Mouse (Mus musculus): ENCODE measurements around the gene Agap3. TPM values are rescaled to one million over a fixed set of nuclear protein-coding genes. Genes with fewer than 3 reads are reported as not detected.
A peak's percentile ranks its signal among the peaks of the same experiment; 100 is the strongest.

Gene Agap3
- polyA plus RNA-seq (2015; fragmentation: Nextera tagmentation; extraction: Ambion mirVana) = 18.6 and 22.1 TPM in 2 replicates

DNA sequence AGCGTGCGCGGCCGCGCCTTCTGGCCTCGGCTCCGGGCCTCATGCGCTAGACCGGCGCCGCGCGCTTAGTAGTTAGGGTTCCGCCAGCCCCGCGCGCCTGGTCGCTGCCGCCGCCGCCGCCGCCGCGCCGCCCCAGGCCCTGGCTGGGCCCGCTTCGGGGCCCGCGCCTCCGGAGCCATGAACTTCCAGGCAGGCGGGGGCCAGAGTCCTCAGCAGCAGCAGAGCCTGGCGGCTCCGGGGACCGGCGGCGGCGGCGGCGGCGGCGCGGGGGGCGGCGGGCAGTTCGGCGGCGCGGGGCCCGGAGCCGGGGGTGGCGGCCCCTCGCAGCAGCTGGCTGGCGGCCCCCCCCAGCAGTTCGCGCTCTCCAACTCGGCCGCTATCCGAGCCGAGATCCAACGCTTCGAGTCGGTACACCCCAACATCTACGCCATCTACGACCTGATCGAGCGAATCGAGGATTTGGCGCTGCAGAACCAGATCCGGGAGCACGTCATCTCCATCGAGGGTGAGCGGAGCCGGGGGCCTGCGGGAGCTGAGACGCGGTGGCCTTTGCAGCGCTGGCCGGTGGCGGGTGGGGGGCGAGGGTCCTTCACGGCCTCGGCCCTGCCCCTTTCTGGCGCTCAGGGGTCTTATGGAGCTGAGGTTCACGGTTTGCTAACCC lies at the start of gene Agap3:
Agap3 (plus strand) TSS at position 148 of the 661 bp plus-strand sequence.
- ATAC-seq (ENCODE audit: low read depth) = peak; percentile 12; the same call in 1 of the 2 replicates
- Histone ChIP-seq H3K9ac (ENCODE audit: low read length) (peak within 1 kb of the TSS; percentile 94), H3K27ac (ENCODE audit: low read length) (peak within 1 kb of the TSS; percentile 94), H3K27me3 (ENCODE audit: control insufficient read depth, insufficient read depth, low read depth, low read length) (no peaks in the 10 kb centered on the region), H3K4me1 (replicated peaks; ENCODE audit: control insufficient read depth, insufficient read depth, low read length) (peaks cover 38% of the 10 kb centered on the region), H3K9me3 (ENCODE audit: control insufficient read depth, low read length) (no peaks in the 10 kb centered on the region), H3K36me3 (ENCODE audit: control insufficient read depth, insufficient read depth, low read length) (no peaks in the 10 kb centered on the region), H3K4me3 (ENCODE audit: low read length) (peak within 1 kb of the TSS; percentile 89), H3K4me2 (ENCODE audit: low read depth, low read length) (peak within 1 kb of the TSS; percentile 95)
- WGBS = 0% methylated on average over 35 of the region's 85 CpGs

GRCm38 (mm10) chr5:24404594-24405360 lies 47.2 kb upstream of the Agap3 start:
- no peaks in the 10 kb centered on the region for H3K9me3 ChIP-seq (ENCODE audit: control insufficient read depth, low read length)
- no peak overlapping the region for H3K9ac ChIP-seq (ENCODE audit: low read length)
- H3K4me1 ChIP-seq (replicated peaks; ENCODE audit: control insufficient read depth, insufficient read depth, low read length) = no peaks in the 10 kb centered on the region
- H3K36me3 ChIP-seq (ENCODE audit: control insufficient read depth, insufficient read depth, low read length) = peaks cover 9% of the 10 kb centered on the region
- 78% methylated on average over 6 of the region's 6 CpGs for WGBS
- no peak for ATAC-seq (ENCODE audit: low read depth)
- H3K27ac ChIP-seq (ENCODE audit: low read length) = no peak overlapping the region
- H3K4me3 ChIP-seq (ENCODE audit: low read length) = no peak overlapping the region
- H3K27me3 ChIP-seq (ENCODE audit: control insufficient read depth, insufficient read depth, low read depth, low read length) = no peaks in the 10 kb centered on the region
- H3K4me2 ChIP-seq (ENCODE audit: low read depth, low read length) = no peak overlapping the region

DNA sequence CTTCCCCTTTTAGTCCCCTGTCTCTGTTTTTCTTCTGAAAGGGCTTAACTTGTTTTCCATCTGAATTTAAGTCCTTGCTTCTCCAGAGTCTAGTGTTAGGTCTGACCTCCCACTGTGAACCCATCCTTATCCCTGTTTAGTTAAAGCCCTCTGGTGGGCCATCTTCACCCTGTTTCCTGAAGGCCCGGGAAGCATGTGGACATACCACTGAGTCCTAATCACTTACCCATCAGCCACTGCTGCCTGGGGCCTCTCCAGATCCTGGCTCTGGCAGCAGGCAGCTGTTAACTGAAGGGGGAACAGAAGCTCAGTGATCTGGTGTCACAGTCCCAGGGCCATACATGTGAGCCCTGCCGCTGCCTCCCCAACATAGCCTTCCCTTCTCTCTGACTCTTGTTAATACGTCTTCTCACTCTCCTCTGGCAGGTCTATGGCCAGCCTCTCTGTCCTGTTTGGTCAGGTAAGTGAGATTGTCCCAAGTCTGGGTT lies 46.5 kb upstream of the Agap3 start:
- peaks cover 9% of the 10 kb centered on the region for H3K36me3 ChIP-seq (ENCODE audit: control insufficient read depth, insufficient read depth, low read length)
- H3K4me1 ChIP-seq (replicated peaks; ENCODE audit: control insufficient read depth, insufficient read depth, low read length) = no peaks in the 10 kb centered on the region
- H3K9ac ChIP-seq (ENCODE audit: low read length) = no peak overlapping the region
- H3K27ac ChIP-seq (ENCODE audit: low read length) = no peak overlapping the region
- no peak overlapping the region for H3K4me2 ChIP-seq (ENCODE audit: low read depth, low read length)
- no peak overlapping the region for H3K4me3 ChIP-seq (ENCODE audit: low read length)
- H3K27me3 ChIP-seq (ENCODE audit: control insufficient read depth, insufficient read depth, low read depth, low read length) = no peaks in the 10 kb centered on the region
- H3K9me3 ChIP-seq (ENCODE audit: control insufficient read depth, low read length) = no peaks in the 10 kb centered on the region
- ATAC-seq (ENCODE audit: low read depth) = no peak
- 58% methylated on average over 3 of the region's 3 CpGs for WGBS

DNA sequence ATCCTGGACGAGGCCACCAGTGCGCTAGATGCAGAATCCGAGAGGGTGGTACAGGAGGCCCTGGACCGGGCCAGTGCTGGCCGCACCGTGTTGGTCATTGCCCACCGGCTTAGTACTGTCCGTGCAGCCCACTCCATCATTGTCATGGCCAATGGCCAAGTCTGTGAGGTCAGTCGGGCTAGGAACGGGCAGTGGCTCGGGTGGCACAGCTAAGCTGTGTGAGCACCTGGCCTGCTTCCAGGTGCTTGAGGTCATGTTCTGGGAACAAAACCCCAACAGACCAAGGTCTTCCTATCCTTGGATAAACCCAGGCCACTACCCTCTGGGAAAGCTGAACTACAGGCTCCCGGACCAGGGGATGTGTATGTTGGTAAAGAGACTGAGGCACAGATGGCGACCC lies 43.3 kb upstream of the Agap3 start:
- ATAC-seq (ENCODE audit: low read depth) = no peak
- Histone ChIP-seq H3K27ac (ENCODE audit: low read length) (no peak overlapping the region), H3K4me2 (ENCODE audit: low read depth, low read length) (no peak overlapping the region), H3K9ac (ENCODE audit: low read length) (no peak overlapping the region), H3K4me3 (ENCODE audit: low read length) (no peak overlapping the region), H3K9me3 (ENCODE audit: control insufficient read depth, low read length) (no peaks in the 10 kb centered on the region), H3K36me3 (ENCODE audit: control insufficient read depth, insufficient read depth, low read length) (peaks cover 3% of the 10 kb centered on the region; the same call in 1 of the 2 replicates), H3K27me3 (ENCODE audit: control insufficient read depth, insufficient read depth, low read depth, low read length) (no peaks in the 10 kb centered on the region), H3K4me1 (replicated peaks; ENCODE audit: control insufficient read depth, insufficient read depth, low read length) (no peaks in the 10 kb centered on the region)
- 82% methylated on average over 13 of the region's 13 CpGs for WGBS

GRCm38 (mm10) chr5:24409466-24409865 lies 42.5 kb upstream of the Agap3 start:
- no peak for ATAC-seq (ENCODE audit: low read depth)
- H3K27ac ChIP-seq (ENCODE audit: low read length) = no peak overlapping the region
- H3K4me3 ChIP-seq (ENCODE audit: low read length) = no peak overlapping the region
- H3K9ac ChIP-seq (ENCODE audit: low read length) = no peak overlapping the region
- H3K27me3 ChIP-seq (ENCODE audit: control insufficient read depth, insufficient read depth, low read depth, low read length) = no peaks in the 10 kb centered on the region
- WGBS = 72% methylated on average over 2 of the region's 2 CpGs
- H3K36me3 ChIP-seq (ENCODE audit: control insufficient read depth, insufficient read depth, low read length) = peaks cover 3% of the 10 kb centered on the region; the same call in 1 of the 2 replicates
- H3K9me3 ChIP-seq (ENCODE audit: control insufficient read depth, low read length) = no peaks in the 10 kb centered on the region
- H3K4me2 ChIP-seq (ENCODE audit: low read depth, low read length) = no peak overlapping the region
- H3K4me1 ChIP-seq (replicated peaks; ENCODE audit: control insufficient read depth, insufficient read depth, low read length) = no peaks in the 10 kb centered on the region

- Histone ChIP-seq H3K4me2 (ENCODE audit: low read depth, low read length) (no peak overlapping the region), H3K9ac (ENCODE audit: low read length) (no peak overlapping the region), H3K4me1 (replicated peaks; ENCODE audit: control insufficient read depth, insufficient read depth, low read length) (0 out of 2 replicates have a peak, but pooled peaks cover 4% of the 10 kb centered on the region), H3K27me3 (ENCODE audit: control insufficient read depth, insufficient read depth, low read depth, low read length) (no peaks in the 10 kb centered on the region), H3K27ac (ENCODE audit: low read length) (no peak overlapping the region), H3K36me3 (ENCODE audit: control insufficient read depth, insufficient read depth, low read length) (no peaks in the 10 kb centered on the region), H3K4me3 (ENCODE audit: low read length) (no peak overlapping the region), H3K9me3 (ENCODE audit: control insufficient read depth, low read length) (no peaks in the 10 kb centered on the region)
- WGBS = 81% methylated on average over 2 of the region's 2 CpGs
- no peak for ATAC-seq (ENCODE audit: low read depth)
These were observed 39.9 kb upstream of the Agap3 start for GRCm38 (mm10) chr5:24412063-24412462.

- Histone ChIP-seq H3K9me3 (ENCODE audit: control insufficient read depth, low read length) (no peaks in the 10 kb centered on the region), H3K9ac (ENCODE audit: low read length) (no peak within 1 kb of the TSS)
These were observed 38.8 kb upstream of the Agap3 start, which contains the start of gene Asic3 for GRCm38 (mm10) chr5:24413042-24413693. Asic3 (plus strand) TSS chr5:24413392.

DNA sequence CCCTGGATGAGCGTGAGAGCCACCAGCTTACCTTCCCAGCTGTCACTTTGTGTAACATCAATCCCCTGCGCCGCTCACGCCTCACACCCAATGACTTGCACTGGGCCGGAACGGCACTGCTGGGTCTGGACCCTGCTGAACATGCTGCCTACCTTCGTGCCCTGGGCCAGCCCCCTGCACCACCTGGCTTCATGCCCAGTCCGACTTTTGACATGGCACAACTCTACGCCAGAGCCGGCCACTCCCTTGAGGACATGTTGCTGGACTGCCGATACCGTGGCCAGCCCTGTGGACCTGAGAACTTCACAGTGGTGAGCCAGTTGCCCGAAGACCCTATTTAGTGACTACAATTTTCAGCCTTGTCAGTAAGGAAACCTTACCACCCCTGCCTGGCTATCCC lies 38.0 kb upstream of the Agap3 start:
- 72% methylated on average over 13 of the region's 13 CpGs for WGBS
- H3K36me3 ChIP-seq (ENCODE audit: control insufficient read depth, insufficient read depth, low read length) = no peaks in the 10 kb centered on the region
- H3K27ac ChIP-seq (ENCODE audit: low read length) = no peak overlapping the region
- no peak overlapping the region for H3K9ac ChIP-seq (ENCODE audit: low read length)
- ATAC-seq (ENCODE audit: low read depth) = no peak
- H3K4me3 ChIP-seq (ENCODE audit: low read length) = no peak overlapping the region
- H3K9me3 ChIP-seq (ENCODE audit: control insufficient read depth, low read length) = no peaks in the 10 kb centered on the region
- 0 out of 2 replicates have a peak, but pooled peaks cover 4% of the 10 kb centered on the region for H3K4me1 ChIP-seq (replicated peaks; ENCODE audit: control insufficient read depth, insufficient read depth, low read length)
- H3K27me3 ChIP-seq (ENCODE audit: control insufficient read depth, insufficient read depth, low read depth, low read length) = no peaks in the 10 kb centered on the region
- H3K4me2 ChIP-seq (ENCODE audit: low read depth, low read length) = no peak overlapping the region

More at GRCm38 (mm10) chr5:24413042-24413693, 38.8 kb upstream of the Agap3 start, which contains the start of gene Asic3:
- Histone ChIP-seq H3K27ac (ENCODE audit: low read length) (no peak within 1 kb of the TSS), H3K4me1 (replicated peaks; ENCODE audit: control insufficient read depth, insufficient read depth, low read length) (0 out of 2 replicates have a peak, but pooled peaks cover 4% of the 10 kb centered on the region), H3K27me3 (ENCODE audit: control insufficient read depth, insufficient read depth, low read depth, low read length) (no peaks in the 10 kb centered on the region), H3K36me3 (ENCODE audit: control insufficient read depth, insufficient read depth, low read length) (no peaks in the 10 kb centered on the region), H3K4me2 (ENCODE audit: low read depth, low read length) (no peak within 1 kb of the TSS), H3K4me3 (ENCODE audit: low read length) (no peak within 1 kb of the TSS)
- 34% methylated on average over 11 of the region's 11 CpGs for WGBS
- no peak for ATAC-seq (ENCODE audit: low read depth)
